Mouse (Mus musculus) lung, postnatal 4 days (tissue): ENCODE results near the gene Cacng8.

Experiments used
- DNase-seq, 2 experiments: peaks; one replicate each; pipeline ENCODE4 v3.0.0; 2021

Cacng8 gene

DNA sequence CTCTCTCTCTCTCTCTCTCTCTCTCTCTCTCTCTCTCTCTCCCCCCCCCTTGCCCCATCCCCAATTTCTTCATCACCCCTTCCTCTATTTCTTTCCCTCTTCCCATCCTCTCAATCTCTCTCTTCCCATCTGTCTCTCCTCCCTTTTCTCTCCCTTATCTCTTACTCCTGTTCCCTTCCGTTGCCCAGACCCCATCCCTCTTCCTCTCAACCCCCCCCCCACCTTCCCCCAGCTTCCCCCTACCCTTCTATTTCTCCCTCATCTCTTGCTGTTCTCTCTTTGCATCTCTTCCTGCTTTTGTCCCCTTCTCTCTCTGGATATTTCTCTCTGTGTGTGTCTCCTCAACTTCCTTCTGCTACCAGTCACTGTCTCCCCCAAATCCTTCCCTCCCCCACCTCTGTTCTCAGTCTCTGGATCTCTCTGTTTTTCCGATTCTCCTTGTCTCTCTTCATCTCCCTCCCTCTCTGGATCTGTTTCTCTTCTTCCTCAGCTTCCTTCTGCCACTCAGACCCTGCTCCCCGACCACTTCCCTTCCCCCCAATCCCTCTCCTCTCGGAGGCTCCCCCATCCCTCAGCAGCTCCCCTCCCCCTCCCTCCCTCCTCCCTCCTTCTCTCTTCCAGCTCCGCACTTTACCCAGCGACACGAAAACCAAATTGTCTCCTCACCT is at the start of gene Cacng8:
TSS of gene Cacng8 (plus strand) at position 271 of the 668 bp plus-strand sequence.
- DNase-seq: no peak

DNA sequence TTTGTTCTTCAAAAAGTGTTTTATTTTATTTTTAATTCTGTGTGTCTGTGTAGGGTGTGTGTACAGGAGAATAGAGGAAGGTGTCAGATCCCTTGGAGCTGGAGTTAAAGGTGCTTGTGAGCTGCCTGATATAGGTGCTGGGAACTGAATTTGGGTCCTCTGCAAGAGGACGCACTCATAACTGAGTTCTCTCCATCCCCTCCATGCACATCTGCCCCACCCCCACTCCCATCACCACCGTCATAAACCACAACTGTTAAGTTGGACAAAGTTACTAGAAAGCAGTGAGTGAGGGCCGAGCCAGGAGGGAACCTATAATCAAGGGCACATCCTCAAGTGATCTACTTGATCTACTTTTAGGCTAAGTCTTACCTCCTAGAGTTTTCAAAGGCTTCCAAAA is 46.6 kb upstream of the Cacng8 start:
- no peak for DNase-seq

DNA sequence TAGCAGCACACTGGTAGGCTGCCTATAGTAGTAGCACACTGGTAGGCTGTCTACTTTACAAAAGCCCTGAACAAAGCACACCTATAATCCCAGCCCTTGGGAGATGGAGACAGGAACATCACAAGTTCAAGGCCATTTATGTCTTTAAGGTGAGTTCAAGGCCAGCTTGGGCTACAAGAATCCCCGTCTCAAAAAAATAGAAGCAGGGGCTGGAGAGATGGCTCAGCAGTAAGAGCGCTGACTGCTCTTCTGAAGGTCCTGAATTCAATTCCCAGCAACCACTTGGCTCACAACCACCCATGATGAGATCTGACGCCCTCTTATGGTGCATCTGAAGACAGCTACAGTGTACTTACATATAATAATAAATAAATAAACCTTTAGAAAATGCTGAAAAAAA is 45.2 kb upstream of the Cacng8 start:
- no peak for DNase-seq

DNA sequence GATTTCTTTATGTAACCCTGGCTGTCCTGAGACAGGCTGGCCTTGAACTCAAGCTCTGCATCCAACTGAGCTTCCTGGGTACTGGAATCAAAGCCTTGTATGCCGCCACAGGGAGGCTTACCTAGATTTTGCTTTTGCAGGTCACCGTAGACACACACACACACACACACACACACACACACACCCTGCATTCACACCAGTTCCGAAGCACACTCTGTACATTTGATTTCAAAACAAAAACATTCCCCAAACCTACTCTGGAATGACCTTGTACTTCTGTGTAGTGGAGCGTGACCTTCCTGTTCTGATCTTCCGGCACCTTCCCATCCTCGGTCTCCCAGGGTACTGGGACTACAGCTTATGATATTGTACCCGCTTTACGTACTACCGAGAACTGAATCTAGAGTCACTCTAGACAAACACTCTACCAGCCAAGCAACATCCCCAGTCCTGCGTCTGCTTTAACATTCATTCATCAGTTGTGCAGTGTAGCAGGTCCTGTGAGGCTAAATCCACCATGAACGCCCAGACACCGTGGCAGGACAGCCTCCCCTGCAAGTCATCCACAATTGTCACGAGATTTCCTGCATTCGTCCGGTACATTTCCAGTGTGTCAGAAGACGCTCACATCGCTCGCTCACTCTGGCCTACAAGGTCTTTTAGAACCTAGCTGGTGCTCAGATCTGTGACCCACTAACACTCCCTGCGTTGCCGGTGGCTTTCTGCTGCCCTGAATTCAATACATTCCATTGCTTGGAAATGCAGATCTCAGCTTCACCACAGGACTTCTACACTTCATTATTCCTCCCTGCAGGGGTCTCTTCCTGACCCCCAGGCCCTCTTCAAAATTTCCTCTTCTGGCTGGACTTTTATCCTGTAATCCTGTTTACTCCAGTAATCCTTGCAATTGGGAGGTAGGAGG is 42.9 kb upstream of the Cacng8 start:
- DNase-seq: no peak

DNA sequence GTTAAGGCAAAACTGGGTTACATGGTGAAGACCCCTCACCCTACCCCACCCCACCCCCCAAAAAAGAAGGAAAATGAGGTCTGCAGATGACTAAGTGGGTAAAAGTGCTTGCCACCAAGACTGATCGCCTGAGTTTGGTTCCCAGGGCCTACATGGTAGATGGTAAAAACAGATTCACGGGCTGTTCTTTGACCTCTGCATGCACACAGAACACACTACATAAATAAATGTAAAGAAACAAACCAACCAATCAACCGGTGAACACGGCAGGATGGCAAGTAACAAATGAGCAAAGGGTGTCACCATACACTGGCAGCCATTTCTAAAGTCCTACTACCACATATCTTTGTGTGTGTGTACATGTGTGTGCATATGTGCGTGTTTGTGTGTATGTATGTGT is 42.2 kb upstream of the Cacng8 start:
- no peak for DNase-seq

DNA sequence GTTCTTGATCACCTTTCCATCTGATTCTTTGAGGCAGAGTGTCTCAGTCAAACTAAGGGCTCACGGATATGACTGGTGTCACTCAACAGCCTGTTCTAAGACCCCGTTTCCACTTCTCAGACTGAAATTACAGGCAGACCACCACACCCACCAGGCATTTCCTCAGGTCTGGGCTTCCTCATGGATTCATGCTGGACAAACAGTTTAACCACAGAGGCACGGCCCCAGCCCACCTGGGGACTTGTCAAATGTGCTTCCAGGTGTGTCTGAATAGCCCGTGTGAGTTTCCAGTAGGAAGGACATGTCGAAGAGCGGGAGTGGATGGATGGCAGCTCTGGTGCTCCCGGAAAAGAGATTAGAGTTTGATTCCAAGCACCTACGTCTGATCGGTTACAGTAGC is 40.7 kb upstream of the Cacng8 start:
- no peak for DNase-seq

DNA sequence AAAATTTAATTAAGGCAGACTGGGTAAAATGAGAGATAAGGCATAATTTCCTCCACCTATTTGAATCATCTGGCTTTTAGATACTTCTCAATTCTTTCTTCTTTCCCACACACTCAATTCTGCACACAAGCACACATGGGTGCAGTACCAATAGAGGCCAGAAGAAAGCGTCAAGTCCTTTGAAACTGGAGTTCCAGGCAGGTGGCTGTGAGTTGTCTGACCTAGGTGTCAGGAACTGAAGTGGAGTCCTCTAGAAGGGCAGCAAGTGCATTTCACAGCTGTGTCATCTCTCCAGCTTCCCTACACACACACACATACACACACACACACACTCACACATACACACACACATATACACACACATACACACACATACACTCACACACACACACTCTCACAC is 38.9 kb upstream of the Cacng8 start:
- no peak for DNase-seq

DNA sequence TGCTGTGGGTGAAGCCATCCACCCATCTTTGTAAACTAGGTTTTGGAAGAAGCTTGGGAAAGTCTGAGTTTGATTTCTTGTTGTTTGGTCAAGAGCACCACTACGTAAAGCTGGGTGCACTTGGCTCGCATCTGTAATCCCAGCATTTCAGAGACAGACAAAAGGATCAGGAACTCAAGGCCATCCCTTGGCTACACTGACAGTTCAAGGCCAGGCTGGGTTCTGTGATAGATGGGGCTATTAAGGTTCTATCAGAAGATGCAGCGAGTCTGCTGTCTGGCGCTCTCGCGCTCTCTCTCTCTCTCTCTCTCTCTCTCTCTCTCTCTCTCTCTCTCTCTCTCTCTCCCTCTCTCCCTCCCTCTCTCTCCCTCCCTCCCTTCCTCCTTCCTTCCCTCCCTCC is 35.6 kb upstream of the Cacng8 start:
- no peak for DNase-seq

DNA sequence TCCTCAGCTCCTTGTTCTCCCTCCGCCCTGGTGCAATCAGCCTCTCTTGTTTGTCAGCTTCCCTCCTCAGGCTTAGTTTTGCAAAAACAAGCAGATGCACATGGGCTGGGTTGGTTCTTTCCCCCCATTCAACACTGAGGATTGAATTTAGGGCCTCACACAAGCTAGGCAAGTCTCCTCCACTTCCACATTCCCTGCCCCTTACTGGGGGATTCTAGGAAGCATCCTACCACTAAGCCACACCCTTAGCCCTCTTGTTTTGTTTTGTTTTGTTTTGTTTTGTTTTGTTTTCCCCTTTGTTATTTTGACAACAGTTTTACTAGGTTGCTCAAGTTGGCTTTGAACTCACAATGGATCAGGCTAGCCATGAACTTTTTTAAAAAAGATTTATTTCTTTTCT is 29.8 kb upstream of the Cacng8 start:
- no peak for DNase-seq

DNA sequence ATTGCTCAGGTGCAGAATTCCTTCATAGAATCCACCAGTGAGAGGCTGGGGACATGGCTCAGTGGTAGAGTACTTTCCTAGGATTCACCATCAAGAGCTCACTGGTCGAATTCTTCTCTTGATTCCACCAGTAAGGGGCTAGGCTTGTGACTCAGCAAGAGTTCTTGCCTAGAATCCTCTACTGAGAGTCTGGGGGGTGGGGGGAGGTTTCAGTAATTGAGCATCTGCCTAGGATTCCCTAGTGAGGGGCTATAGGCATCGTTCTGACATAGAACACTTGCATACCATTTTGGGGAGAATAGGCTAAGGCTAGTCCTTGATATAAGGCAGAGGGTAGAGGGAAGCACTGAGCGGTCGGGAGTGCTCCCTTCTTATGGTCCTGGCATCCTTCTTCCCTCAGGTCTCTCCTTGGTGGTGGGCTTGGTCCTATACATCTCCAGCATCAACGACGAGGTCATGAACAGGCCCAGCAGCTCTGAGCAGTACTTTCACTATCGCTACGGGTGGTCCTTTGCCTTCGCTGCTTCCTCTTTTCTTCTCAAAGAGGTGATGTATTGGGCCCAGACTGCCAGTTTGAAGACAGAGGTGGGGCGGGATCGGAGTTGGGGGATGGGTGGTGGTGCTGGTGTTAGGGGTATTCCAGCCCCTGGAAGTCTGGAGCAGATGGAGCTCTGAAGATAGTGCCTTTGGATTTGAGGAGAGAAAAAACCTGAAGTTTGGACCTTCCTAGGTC is 24.8 kb upstream of the Cacng8 start:
- no peak for DNase-seq

DNA sequence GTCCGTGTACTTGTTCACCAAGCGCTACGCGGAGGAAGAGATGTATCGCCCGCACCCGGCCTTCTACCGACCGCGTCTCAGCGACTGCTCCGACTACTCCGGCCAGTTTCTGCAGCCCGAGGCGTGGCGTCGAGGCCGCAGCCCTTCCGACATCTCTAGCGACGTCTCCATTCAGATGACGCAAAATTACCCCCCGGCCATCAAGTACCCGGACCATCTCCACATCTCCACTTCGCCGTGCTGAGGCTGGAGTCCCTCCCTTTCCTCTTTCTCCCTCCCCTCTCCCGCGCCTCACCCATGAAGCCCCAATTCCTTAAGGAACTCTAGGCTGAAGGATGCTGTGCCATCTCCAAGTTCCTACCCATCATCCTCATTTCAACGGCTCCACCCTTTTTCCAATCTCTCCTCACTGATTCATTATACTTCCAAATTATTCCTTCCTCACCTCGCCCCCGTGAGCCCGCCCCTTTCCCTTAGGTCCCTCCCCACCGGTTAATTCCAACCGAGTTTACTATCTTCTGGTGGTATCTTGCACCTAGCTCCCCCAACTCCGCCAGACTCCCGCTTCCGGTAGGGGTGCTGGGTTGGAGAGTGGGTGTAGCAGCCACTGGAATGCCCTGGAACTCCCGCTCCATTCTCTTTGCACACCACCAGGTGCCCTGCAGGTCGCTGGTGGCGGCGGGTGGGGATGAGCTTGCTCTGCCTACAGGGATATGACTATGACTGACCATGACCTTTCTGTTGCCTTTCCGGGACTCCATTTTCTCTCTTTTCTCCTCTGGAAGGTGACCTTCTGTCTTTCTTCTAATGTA is 23.6 kb upstream of the Cacng8 start:
- no peak for DNase-seq

DNA sequence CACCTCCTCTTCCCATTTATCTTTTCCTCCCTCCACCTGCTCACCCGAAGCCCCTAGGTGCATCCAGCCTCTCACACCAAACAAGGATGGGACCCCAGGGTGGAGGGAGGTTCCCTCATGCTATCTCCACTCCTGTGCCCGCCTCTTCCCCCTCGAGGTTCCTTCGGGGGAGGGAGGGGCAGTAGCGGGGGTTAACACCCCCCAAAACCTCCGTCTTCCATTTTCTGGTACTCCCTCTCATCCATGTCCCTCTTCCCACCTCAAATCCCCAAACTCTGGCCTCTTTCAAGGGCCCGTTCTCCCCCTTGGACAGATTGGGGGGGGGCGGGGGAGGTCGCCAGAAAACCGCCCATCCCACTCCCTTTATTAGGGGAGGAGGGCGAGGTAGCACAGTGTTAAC is 22.9 kb upstream of the Cacng8 start:
- no peak for DNase-seq

DNA sequence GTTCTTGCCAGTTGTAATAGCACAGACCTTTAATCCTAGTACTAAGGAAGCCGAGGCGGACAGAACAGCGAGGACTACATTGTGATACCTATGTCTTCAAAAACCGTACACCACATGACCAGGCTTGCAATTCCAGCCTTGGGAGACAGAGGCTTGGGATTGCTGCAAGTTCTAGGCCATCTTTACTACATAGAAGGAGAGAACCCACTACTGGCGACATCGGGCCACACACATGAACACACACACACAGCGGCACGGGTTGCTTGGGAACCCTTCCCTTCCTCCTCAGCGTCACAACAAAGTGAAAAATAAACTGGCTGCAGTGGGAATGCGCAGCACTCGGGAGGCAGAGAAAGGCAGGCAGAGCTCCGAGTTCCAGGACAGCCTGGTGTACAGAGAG is 22.2 kb upstream of the Cacng8 start:
- DNase-seq: no peak

DNA sequence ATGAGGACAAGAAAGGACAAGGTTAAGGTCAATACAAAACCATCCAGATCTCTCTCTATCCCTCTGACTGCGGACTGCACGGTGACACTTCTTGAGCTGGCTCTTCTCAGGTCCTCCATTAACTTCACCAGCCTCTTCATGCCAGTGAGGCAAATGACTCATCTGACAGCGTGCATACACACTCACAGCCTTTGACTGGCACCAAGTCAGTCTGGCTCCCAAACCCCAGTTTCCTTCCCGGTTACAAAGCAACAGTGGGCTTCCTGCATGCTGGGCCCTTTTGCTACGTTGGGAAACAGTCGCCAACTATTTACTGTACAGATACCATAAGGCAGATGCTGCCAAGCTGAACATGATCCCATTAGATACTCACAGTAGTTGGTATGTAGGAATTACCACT is 21.3 kb upstream of the Cacng8 start:
- DNase-seq: no peak

DNA sequence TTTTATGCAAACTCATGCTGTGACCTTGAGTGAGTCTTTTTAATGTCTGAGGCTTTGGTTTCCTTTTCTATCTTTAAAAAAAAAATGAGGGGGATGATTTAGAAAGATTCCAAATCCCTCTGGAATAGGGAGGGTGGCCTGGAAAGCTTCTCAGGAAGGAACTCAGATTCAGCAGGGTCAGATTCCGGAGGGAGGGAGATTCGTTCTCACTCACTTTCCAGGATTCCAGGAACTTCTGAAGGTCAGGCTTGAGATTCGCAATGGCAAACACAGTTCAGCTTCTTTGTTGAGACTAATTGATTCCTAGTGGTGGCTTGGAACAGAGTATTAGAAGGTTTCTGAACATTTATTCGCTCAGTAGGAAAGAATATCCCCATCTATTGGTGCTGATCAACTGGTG is 20.1 kb upstream of the Cacng8 start:
- no peak for DNase-seq

DNA sequence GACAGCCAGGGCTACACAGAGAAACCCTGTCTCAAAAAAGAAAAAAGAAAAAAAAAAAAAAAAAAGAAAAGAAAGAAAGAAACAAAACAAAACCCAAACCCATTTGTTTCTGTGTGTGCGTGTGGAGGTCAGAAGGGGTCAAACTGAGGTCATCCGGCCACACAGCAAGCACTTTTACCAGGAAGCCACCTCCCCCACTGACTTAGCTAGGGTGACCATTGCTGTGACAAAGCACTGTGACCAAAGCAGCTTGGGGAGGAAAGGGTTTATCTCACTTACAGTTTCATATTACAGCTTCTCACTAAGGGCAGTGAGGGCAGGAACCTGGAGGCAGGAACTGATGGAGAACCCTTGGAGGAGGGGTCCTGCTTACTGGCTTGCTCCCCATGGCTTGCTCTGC is 18.1 kb upstream of the Cacng8 start:
- DNase-seq: no peak

DNA sequence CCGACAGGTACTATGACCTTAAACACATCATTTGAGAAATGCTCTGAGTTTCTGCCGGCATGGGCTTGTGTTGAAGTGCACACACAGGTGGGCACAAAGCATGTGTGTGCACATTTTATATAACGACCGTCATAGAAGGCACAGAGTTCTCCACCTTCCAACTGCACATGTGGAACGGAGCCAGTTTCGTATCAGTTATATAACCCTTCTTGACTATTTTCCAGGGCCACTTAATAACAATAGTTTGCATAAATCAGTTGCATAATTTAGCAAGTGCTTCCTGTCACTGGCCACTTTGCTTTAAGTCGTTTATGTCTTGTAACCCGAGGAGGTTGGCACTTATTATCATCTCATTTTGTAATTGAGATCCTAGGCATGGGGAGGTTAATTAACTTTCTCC is 16.7 kb upstream of the Cacng8 start:
- DNase-seq: no peak

DNA sequence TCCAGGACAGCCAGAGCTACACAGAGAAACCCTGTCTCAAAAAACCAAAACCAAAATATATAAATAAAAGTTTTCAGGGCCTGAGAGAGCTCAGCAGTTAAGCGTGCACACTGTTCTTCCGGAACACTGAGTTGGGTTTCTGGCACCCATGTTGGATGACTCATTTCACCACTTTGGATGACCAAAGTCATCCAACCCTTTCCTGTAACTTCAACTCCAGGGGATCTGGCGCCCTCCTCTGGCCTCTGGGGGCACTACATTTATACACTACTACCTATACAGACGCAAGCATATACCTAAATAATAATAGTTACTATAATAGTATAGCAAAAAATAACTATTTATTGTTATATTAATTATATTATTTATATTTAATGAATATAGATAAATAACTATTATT is 13.7 kb upstream of the Cacng8 start:
- DNase-seq: peak; percentile 42 to 64

DNA sequence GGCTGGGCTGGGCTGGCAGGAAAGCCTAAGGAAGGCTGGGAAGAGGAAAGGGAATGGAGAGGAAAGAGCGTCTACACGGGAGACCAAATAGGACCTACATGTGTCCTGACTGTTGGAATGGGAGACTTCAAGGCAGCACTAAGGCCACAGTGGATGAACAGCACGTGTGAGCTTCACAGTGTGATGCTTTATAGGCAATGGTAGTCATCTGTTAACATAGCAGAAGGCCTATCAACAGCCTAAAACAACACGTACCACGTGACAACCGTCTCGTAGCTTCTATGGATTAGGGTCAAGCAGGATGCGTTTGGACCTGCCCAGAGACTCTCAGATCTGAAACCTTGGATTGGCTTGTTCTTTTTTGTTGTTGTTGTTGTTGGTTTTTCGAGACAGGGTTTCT is 8.4 kb upstream of the Cacng8 start:
- no peak for DNase-seq

DNA sequence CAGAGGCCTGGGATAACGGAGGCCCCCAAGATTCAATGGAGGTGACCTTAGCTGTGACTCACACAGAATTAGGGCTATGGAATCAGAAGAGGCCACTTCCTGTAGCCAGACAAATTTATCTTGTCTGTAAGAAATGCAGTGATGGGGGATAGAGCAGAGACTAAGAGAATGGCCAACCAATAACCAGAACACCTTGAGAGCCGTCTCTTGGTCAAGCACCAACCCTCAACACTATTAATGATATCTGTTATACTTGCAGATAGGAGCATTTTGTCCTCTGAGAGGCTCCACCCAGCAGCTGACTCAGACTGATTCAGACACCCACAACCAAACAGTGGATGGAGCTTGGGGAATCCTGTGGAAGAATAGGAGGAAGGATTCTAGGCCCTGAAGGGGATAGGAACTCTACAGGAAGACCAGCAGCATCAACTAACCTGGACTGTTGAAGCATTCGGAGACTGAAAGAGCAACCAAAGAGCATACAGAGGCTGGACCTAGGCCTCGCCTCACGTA is 5.6 kb upstream of the Cacng8 start:
- DNase-seq: no peak

DNA sequence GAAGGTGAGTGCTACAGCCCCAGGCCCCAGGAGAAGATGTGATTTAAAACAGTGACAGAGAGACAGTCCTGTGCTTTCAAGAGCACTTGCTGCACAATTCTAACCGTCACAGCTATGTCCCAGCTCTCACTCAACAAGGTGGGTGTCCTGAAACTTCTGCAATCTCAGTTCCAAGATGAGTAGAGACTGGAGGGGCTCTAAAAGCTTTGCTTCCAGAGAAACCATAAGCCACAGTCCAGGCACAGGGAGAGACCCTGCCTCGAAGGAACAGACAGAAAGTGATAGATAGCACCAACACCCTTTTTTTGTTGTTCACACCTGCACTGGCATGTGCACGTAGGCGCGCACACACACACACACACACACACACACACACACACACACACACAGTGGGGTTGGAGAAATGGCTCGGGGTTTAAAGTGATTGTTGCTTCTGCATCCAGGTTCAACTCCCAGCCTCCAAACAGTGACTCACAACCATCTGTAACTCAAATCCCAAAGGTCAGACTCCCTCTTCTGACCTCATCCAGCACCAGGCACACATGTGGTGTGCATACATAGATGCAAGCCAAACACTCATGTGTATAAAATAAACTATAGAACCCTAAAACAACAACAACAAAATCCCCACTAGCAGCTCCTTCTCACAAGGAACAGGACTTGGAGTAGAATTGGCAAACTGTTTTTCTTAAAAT is 4.3 kb upstream of the Cacng8 start:
- DNase-seq: no peak

DNA sequence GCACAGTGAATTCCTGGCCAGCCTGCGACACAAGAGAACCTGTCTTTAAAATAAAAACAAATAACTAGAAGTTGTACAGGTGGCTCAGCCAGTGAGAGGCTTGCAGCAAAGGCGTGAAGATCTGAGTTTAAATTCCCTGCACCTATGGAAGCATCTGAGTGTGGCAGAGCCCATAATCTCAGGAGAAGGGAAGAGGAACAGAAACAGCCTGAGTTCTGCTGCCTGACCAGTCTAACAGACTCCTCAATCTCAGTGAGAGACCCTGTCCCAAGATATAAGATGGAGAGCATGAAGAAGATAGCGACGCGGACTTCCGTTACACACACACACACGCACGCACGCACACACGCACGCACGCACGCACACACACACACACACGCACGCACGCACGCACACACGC is 2.7 kb upstream of the Cacng8 start:
- DNase-seq: no peak
